Mouse (Mus musculus): ENCODE measurements around the gene Bnip2.

GRCm38 (mm10) chr9:70010781-70011473, 21.7 kb downstream of the Bnip2 start:
- TF ChIP-seq CTCF (IDR thresholded peaks at IDR 0.05; ENCODE audit: control insufficient read depth, insufficient read depth, insufficient replicate concordance, low read depth, low read length): no peak
- TF ChIP-seq POLR2A (IDR thresholded peaks at IDR 0.05; ENCODE audit: control insufficient read depth, low read depth, low read length): no peak

Measured in testis, adult 2 months (tissue).